In genomic region chr6:117863751-117864150, GRCm38 (mm10) we compare ENCODE assay signal across 11 mouse cellular contexts. TPM values are rescaled to one million over a fixed set of nuclear protein-coding genes. Genes with fewer than 3 reads are reported as not detected.
DNase-seq lines count a peak whose midpoint lies in the region; ATAC-seq and TF ChIP-seq lines count a peak whose summit lies in the region.
"Had no signal": no experiment of that assay in that cellular context is flagged by ENCODE, and none has a peak within 500 bp of the region (broad histone marks: within the 10 kb centered on the region; RNA-seq: fewer than 3 reads in every experiment).

No protein-coding gene starts in this region.

- DNase-seq in kidney, adult 11 months, result no peak
- DNase-seq in embryonic facial prominence, embryonic 11.5 days (ENCODE audit: low spot score), result no peak
- no peak for DNase-seq in thymus, adult 2 months
- DNase-seq in right cerebral cortex, postnatal 10 days (ENCODE audit: low spot score in 2 of 2), result no peak
- DNase-seq: cerebellum, postnatal 14 days; kidney, adult 9 months had no signal

- no peak for TF ChIP-seq POLR2A in thymus, adult 2 months (IDR thresholded peaks at IDR 0.05; ENCODE audit: control insufficient read depth, extremely low read depth, insufficient read depth, low read length, poor library complexity)

- H3K9me3 ChIP-seq in kidney, embryonic 14.5 days (ENCODE audit: control insufficient read depth, low read length), result no peaks in the 10 kb centered on the region
- H3K9me3 ChIP-seq in embryonic facial prominence, embryonic 11.5 days (replicated peaks; ENCODE audit: control insufficient read depth, low read length), result no peaks in the 10 kb centered on the region
- no peaks in the 10 kb centered on the region for H3K9me3 ChIP-seq in hindbrain, embryonic 15.5 days
- H3K9me3 ChIP-seq in midbrain, embryonic 15.5 days, result no peaks in the 10 kb centered on the region

- H3K9ac ChIP-seq in kidney, embryonic 14.5 days (ENCODE audit: low read depth, low read length), result peak overlapping the region; percentile 70; the same call in 1 of the 2 replicates
- no peak overlapping the region for H3K9ac ChIP-seq in embryonic facial prominence, embryonic 11.5 days (replicated peaks; ENCODE audit: low read length)
- H3K9ac ChIP-seq in hindbrain, embryonic 15.5 days, result peak overlapping the region; percentile 64
- H3K9ac ChIP-seq in midbrain, embryonic 15.5 days, result no peak overlapping the region; the same call in 1 of the 2 replicates

- no peak overlapping the region for H3K27ac ChIP-seq in kidney, embryonic 14.5 days (ENCODE audit: low read depth, low read length)
- no peak overlapping the region for H3K27ac ChIP-seq in embryonic facial prominence, embryonic 11.5 days (replicated peaks; ENCODE audit: low read depth, low read length)
- no peak overlapping the region for H3K27ac ChIP-seq in hindbrain, embryonic 15.5 days (replicated peaks)
- H3K27ac ChIP-seq in midbrain, embryonic 15.5 days, result no peak overlapping the region
- no peak overlapping the region for H3K27ac ChIP-seq in thymus, adult 2 months (ENCODE audit: control insufficient read depth, insufficient read depth, low read length)
- H3K27ac ChIP-seq: macrophage had no signal

- 0 out of 2 replicates have a peak, but pooled peaks cover 4% of the 10 kb centered on the region for H3K4me1 ChIP-seq in kidney, embryonic 14.5 days (ENCODE audit: control insufficient read depth, insufficient read depth, low read length)
- no peaks in the 10 kb centered on the region for H3K4me1 ChIP-seq in embryonic facial prominence, embryonic 11.5 days (ENCODE audit: control insufficient read depth, insufficient read depth, low read length)
- peaks cover 8% of the 10 kb centered on the region; the same call in 1 of the 2 replicates for H3K4me1 ChIP-seq in hindbrain, embryonic 15.5 days (replicated peaks)
- peaks cover 8% of the 10 kb centered on the region for H3K4me1 ChIP-seq in midbrain, embryonic 15.5 days
- H3K4me1 ChIP-seq in thymus, adult 2 months (replicated peaks; ENCODE audit: control insufficient read depth, insufficient read depth, low read length), result peaks cover 5% of the 10 kb centered on the region; the same call in 1 of the 2 replicates

- WGBS in kidney, embryonic 14.5 days, result 96% methylated on average over 8 of the region's 8 CpGs
- 91% methylated on average over 8 of the region's 8 CpGs for WGBS in embryonic facial prominence, embryonic 11.5 days
- WGBS in hindbrain, embryonic 15.5 days, result 93% methylated on average over 8 of the region's 8 CpGs
- 95% methylated on average over 8 of the region's 8 CpGs for WGBS in midbrain, embryonic 15.5 days
- 95% methylated on average over 8 of the region's 8 CpGs for WGBS in thymus, adult 2 months

- no peak for TF ChIP-seq CTCF in thymus, adult 2 months (IDR thresholded peaks at IDR 0.05; ENCODE audit: borderline replicate concordance, control insufficient read depth, extremely low read depth, insufficient read depth, low read length, poor library complexity)

- H3K36me3 ChIP-seq in kidney, embryonic 14.5 days (ENCODE audit: control insufficient read depth, insufficient read depth, low read length), result no peaks in the 10 kb centered on the region
- no peaks in the 10 kb centered on the region for H3K36me3 ChIP-seq in embryonic facial prominence, embryonic 11.5 days (replicated peaks; ENCODE audit: control insufficient read depth, insufficient read depth, low read depth, low read length)
- H3K36me3 ChIP-seq in hindbrain, embryonic 15.5 days, result no peaks in the 10 kb centered on the region
- no peaks in the 10 kb centered on the region for H3K36me3 ChIP-seq in midbrain, embryonic 15.5 days (replicated peaks)
- H3K36me3 ChIP-seq in thymus, adult 2 months (ENCODE audit: control insufficient read depth, insufficient read depth, low read length), result no peaks in the 10 kb centered on the region

- peak overlapping the region; percentile 92 for H3K4me2 ChIP-seq in kidney, embryonic 14.5 days (replicated peaks; ENCODE audit: low read depth, low read length)
- peak overlapping the region; percentile 87 for H3K4me2 ChIP-seq in embryonic facial prominence, embryonic 11.5 days (ENCODE audit: low read depth, low read length)
- peak overlapping the region; percentile 79 for H3K4me2 ChIP-seq in hindbrain, embryonic 15.5 days
- H3K4me2 ChIP-seq in midbrain, embryonic 15.5 days, result peak overlapping the region; percentile 82

- H3K27me3 ChIP-seq in kidney, embryonic 14.5 days (ENCODE audit: control insufficient read depth, insufficient read depth, low read length), result no peaks in the 10 kb centered on the region
- no peaks in the 10 kb centered on the region for H3K27me3 ChIP-seq in embryonic facial prominence, embryonic 11.5 days (ENCODE audit: control insufficient read depth, insufficient read depth, low read length)
- H3K27me3 ChIP-seq in hindbrain, embryonic 15.5 days, result no peaks in the 10 kb centered on the region
- H3K27me3 ChIP-seq in midbrain, embryonic 15.5 days (replicated peaks), result no peaks in the 10 kb centered on the region
- H3K27me3 ChIP-seq in thymus, adult 2 months (ENCODE audit: control insufficient read depth, insufficient read depth, low read length), result no peaks in the 10 kb centered on the region

- H3K4me3 ChIP-seq in kidney, embryonic 14.5 days (ENCODE audit: low read length), result peak overlapping the region; percentile 80; the same call in 1 of the 2 replicates
- no peak overlapping the region for H3K4me3 ChIP-seq in embryonic facial prominence, embryonic 11.5 days (ENCODE audit: low read depth, low read length)
- H3K4me3 ChIP-seq in hindbrain, embryonic 15.5 days, result peak overlapping the region; percentile 60
- peak overlapping the region; percentile 80 for H3K4me3 ChIP-seq in midbrain, embryonic 15.5 days
- no peak overlapping the region for H3K4me3 ChIP-seq in thymus, adult 2 months (ENCODE audit: control insufficient read depth, insufficient read depth, low read length)

- ATAC-seq in kidney, embryonic 14.5 days (ENCODE audit: low FRiP score, low TSS enrichment), result no peak
- ATAC-seq in embryonic facial prominence, embryonic 11.5 days (replicated peaks; ENCODE audit: insufficient number of reproducible peaks, low FRiP score, low TSS enrichment, low read depth), result no peak
- no peak for ATAC-seq in hindbrain, embryonic 15.5 days (ENCODE audit: low FRiP score, low read depth)
- no peak for ATAC-seq in midbrain, embryonic 15.5 days (replicated peaks)
- no peak for ATAC-seq in inflammation-experienced regulatory T-cells, adult 6 months

RNA-seq across cellular contexts. Expression of gene Zfp239, which starts 1.9 kb away (rescaled TPM):
- polyA plus RNA-seq in kidney, embryonic 14.5 days (2014; fragmentation: Nextera tagmentation; extraction: Ambion mirVana), result 6.6 and 10.0 TPM in 2 replicates
- polyA plus RNA-seq in embryonic facial prominence, embryonic 11.5 days (2014; fragmentation: Nextera tagmentation; extraction: Ambion mirVana), result 13.9 and 15.5 TPM in 2 replicates
- polyA plus RNA-seq in hindbrain, embryonic 15.5 days (2015; fragmentation: Nextera tagmentation; extraction: Ambion mirVana), result 13.5 and 16.9 TPM in 2 replicates
- polyA plus RNA-seq in midbrain, embryonic 15.5 days (2015; fragmentation: Nextera tagmentation; extraction: Ambion mirVana), result 14.4 and 16.5 TPM in 2 replicates
- polyA plus RNA-seq in thymus, adult 2 months (2012; rRNA removed), result 2.0 and 2.9 TPM in 2 replicates
- 1 to 10 TPM; 4.5 to 6.2 (median 4.9) TPM for polyA plus RNA-seq in inflammation-experienced regulatory T-cells, adult 6 months (2017; shearing (Covaris generic))

RNA-seq across cellular contexts. Expression of gene Zfp637, which starts 22.8 kb away (rescaled TPM):
- polyA plus RNA-seq in kidney, embryonic 14.5 days (2014; fragmentation: Nextera tagmentation; extraction: Ambion mirVana), result 110 and 111 TPM in 2 replicates
- polyA plus RNA-seq in embryonic facial prominence, embryonic 11.5 days (2014; fragmentation: Nextera tagmentation; extraction: Ambion mirVana), result 162 and 163 TPM in 2 replicates
- 133 and 137 TPM in 2 replicates for polyA plus RNA-seq in hindbrain, embryonic 15.5 days (2015; fragmentation: Nextera tagmentation; extraction: Ambion mirVana)
- 139 and 156 TPM in 2 replicates for polyA plus RNA-seq in midbrain, embryonic 15.5 days (2015; fragmentation: Nextera tagmentation; extraction: Ambion mirVana)
- 23.3 and 25.5 TPM in 2 replicates for polyA plus RNA-seq in thymus, adult 2 months (2012; rRNA removed)
- 10 to 100 TPM; 26.8 to 35.7 (median 33.1) TPM for polyA plus RNA-seq in inflammation-experienced regulatory T-cells, adult 6 months (2017; shearing (Covaris generic))

RNA-seq across cellular contexts. Expression of gene Hnrnpf, which starts 36.4 kb away (rescaled TPM):
- polyA plus RNA-seq in kidney, embryonic 14.5 days (2014; fragmentation: Nextera tagmentation; extraction: Ambion mirVana), result 606 and 823 TPM in 2 replicates
- polyA plus RNA-seq in embryonic facial prominence, embryonic 11.5 days (2014; fragmentation: Nextera tagmentation; extraction: Ambion mirVana), result 865 and 885 TPM in 2 replicates
- 270 and 273 TPM in 2 replicates for polyA plus RNA-seq in hindbrain, embryonic 15.5 days (2015; fragmentation: Nextera tagmentation; extraction: Ambion mirVana)
- 258 and 279 TPM in 2 replicates for polyA plus RNA-seq in midbrain, embryonic 15.5 days (2015; fragmentation: Nextera tagmentation; extraction: Ambion mirVana)
- polyA plus RNA-seq in thymus, adult 2 months (2012; rRNA removed), result 316 and 376 TPM in 2 replicates
- polyA plus RNA-seq in inflammation-experienced regulatory T-cells, adult 6 months (2017; shearing (Covaris generic)), result 1,000 to 10,000 TPM in 1 of 3 experiments, 100 to 1,000 TPM in 2; 776 to 1,009 (median 841) TPM

Comparison
In these comparisons a context has a peak if more than half of its experiments do, and no peak if none do; other contexts are left out.
1. H3K4me3 ChIP-seq: peak in kidney, embryonic 14.5 days (single experiment), hindbrain, embryonic 15.5 days (single experiment) and midbrain, embryonic 15.5 days (single experiment); none in embryonic facial prominence, embryonic 11.5 days (single experiment) and thymus, adult 2 months (single experiment).
2. H3K9ac ChIP-seq: peak in kidney, embryonic 14.5 days (single experiment) and hindbrain, embryonic 15.5 days (single experiment); none in embryonic facial prominence, embryonic 11.5 days (single experiment) and midbrain, embryonic 15.5 days (single experiment).
3. Peak in every context shown above with its lines, with median percentiles within 50 percentile points of each other: H3K4me2 ChIP-seq.